Mouse (Mus musculus) thymus, postnatal 14 days (tissue): ENCODE measurements at regions not wholly inside any gene's neighbourhood (a gene's known extent, or its start where the extent isn't known, plus 50 kb on each side); places are given as distances from the start of the nearest gene placed in this dataset.

Experiments
- DNase-seq: peaks from one replicate; pipeline ENCODE4 v3.0.0; 2021

DNA sequence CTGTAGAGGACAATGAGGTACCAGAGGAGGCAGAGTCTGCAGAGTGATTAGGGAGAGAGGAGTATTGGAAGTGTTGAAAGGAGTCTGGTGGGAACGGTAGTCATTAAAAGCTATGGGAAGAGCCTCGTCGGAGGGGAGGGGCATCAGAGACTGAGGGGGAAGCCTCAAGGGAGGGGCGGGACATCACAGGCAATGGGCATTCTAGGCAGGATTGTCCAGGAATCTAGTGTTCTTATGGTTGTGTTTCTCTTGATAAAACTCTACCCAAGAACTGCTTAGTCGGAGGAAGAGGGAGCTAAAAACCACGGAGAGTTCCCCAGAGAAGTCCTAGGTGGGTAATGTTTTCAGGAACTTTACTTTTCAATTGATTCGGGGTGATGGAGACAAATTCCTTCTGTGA, 90.2 kb downstream of the Sec23ip start:
- no peak for DNase-seq

DNA sequence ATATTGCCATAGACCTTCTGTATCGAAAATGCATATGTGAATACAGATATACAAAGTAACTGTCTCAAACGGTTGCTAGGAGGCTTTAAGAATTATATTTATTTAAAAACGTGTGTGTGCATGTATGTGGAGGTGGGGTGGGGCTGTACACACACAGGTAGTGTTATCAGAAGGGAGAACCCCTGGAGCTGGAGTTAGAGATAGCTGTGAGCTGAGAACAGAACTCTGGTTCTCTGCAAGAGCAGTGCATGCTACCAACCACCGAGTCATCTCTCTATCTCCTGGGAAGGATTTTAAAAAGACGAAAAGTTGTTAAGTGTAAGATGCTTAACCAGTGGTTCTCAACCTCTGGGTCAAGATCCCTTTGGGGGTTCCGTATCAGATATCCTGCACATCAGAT, 91.7 kb downstream of the Sec23ip start:
- DNase-seq = no peak

DNA sequence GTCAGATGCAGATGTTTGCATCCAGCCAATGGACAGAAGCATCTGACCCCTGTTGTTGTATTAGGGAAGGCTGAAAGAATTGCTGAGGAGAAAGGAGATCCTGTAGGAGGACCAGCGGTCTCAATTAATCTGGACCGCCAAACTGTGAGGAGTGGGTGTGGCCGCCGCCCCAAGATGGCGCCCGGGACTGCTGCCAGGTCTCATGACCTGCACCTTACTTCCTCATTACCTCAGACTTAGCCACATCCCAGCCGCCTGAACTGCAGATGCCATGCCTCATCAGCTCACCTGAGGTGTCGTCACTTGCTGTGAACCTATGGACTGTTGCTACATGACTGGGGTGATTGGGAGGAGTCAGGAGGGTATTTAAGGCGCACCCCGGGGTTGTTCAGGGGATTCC, 97.8 kb downstream of the Sec23ip start:
- no peak for DNase-seq

DNA sequence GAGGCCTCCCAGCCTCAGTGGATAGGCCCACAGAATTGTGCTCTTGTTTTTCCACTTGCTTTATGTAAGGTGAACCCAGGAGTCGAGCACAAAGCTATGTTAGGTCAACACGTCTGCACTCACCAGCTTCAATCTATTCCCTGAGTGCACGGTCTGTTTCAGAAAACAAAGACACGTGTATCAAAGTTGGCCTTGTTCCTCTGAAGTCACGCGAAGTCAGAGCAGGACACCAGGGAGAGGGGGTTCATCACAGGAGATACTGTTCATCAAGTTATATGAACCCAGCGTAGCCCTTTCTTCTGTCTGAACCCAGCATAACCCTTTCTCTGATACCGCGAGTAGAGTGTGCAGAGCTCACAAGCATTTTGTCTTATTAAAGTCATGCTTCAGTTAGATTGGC, 98.8 kb downstream of the Sec23ip start:
- no peak for DNase-seq

DNA sequence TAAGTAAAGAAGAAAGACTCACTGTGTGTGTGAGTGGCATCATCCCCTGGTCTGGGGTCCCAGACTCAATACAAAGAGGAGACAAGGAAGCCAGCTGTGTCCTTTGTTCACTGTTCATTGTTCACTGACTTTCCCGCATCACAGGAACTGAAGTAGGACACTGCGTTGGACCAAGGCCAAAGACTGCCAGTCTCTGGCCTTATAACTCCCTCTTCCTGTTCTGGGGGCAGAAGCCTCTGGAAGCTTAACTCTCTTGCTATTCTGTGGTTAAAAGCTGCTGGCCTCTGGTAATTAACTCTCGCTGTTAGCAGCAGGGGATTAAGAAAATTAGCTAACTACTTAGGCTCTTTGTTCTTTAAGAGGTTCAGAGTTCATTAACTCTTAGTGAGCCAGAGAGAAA, 104.5 kb downstream of the Sec23ip start:
- no peak for DNase-seq

DNA sequence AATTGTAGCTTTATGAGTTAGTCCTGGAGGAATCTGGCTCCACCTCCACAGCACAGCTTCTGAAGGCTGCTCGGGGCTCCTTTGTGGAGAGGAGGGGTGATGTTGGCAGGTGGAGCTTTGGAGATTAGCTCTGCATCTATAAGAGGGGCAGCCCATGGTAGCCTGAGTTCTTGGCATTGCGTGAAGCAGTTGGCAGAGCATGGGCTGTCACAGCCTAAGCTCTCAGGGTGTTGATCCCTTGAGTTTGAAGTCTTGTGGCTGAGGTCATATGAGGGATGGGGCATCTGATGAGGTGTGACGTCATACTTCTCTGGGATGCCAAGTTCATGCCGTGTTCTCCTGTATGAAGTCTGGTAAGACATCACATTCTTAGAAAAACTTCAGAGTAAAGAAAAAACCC, 109.5 kb downstream of the Sec23ip start:
- no peak for DNase-seq

DNA sequence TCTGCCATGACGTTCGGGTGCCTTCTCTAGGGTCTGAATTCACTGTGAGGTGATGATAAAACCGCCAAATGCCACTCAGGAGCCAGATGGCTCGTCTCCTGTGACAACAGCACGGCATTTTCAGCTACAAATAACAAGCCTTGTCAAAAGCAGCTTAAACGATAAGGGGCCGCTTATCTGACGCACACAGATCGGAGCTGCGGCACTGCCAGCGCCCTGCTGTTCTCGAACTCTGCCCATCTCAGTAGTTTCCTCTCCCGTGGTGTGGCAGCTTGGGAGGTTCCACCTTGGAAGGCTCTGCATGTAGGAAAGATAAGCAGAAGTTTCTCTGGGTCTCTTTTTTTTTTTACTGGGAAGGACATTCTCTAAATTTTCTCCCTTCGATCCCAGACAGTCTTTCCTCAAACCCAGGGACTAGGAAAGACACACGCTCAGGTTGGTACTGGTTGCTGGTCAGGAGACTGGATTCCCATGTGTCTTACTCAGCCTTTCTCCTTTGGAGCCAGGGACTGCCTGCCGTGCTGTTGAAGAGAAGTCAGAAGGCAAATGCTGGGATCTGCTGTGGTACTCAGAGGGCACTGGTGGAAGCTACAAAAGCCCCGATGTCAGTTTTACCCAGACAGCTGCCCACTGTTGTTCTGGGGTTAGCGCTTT, 110.1 kb downstream of the Sec23ip start:
- DNase-seq = no peak

DNA sequence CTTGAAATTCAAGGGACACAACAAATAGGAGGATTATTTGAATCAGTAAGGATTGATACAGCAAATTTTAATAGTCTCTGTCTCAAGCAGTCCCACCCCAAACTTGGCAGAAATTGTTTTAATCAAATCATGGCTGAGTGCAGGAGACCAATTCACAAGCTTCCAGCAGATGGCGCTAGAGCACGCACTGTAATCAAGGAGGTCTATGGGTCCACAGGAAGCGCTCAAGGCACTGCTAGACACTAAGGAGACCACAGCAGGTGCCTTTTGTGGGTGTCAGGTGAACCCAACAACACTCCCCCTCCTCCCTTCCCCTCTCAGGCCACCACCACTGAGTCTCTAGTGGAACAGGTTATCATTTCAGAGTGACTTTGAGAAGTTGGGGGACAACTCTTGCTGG, 115.4 kb downstream of the Sec23ip start:
- peak; percentile 50 for DNase-seq

DNA sequence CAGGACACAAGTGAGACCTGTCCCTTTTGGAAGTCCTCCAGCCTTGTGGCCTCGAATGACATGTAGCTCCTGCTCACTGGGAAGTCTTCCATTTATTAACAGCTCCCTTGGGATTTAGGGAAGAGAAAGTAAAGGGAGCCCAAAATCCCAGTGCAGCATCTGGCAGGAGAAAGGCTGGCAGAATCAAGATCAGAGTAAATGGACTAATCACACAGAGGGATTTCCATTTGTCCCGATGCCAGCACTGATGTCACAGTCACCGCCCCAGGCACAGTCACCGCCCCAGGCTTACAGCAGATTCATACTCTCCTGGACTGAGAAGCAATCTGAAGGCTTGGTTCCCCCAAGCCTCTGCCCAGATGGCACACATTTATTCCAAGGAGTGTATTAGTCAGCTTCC, 116.0 kb downstream of the Sec23ip start:
- no peak for DNase-seq

DNA sequence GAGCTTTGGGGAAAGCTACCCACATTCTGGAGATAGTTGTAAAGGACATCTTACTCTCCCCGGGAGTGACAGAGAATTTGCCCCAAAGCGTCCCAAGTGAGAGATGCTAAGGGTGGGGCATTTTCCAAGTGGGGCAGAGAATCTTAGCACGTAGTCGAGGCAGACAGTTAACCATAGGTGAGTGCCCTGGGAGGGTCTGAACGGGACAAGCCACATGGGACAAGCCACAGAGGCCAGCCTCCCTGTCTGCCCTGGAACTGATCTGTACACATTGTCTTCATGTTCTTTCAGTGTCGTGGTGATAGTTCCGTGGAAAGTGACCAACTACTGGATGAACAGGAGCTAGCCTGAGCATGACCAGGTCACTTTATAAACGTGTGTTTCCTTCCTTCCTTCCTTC, 116.6 kb downstream of the Sec23ip start:
- no peak for DNase-seq

DNA sequence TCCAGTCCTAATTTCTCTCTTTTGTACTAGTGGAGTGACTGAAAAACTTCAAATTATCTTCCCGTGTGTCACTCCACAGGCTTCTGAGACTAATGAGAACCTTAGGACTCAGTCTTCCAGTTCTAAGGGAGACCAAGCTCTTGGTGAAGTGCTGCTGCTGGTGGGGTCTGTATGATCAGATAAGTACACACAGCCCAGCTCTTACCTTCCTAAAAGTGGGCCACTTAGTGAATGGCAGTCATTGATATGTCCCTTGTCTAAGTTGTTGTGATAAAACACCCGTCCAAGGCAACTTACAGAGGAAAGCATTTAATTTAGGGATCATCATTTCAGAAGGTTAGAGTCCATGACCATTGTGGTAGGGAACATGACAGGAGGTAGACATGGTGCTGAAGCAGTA, 124.1 kb downstream of the Sec23ip start:
- no peak for DNase-seq

DNA sequence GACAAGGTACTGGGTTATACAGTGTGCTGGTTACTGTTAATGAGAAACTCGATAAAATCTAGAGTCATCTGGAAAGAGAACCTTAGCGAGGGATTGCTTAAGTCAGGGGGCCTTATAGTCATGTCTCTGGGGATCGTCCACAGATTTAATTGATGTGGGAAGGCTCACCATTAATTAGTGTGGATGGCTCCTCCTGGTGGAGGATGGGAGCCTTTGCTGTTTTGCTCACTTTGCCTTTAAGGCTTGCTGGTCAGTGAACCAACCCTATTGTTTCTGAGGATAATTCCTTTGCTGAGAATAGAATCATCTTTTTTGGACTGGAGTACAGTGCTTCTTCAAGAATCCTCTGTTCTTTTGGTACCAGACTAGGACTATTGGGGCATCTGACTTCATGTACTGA, 139.3 kb downstream of the Sec23ip start:
- no peak for DNase-seq

DNA sequence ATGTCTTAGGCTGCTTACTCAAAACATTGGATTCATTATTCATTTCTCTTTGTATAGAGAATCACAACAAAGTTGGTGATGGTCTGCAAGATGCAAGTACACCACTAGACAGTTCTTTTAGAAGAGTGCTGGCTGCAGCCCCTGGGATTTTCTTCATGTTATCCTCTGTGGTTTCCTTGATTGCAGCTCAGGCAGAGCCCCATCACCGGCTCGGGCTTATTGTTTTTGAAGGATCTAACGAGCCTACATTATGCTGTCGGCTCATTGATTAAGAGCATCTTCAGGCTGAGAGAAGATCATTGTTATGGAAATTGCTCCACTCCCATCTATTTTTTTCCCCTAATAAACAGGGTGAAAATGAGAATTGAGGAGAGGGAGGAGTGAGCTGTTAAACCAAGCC, 140.8 kb downstream of the Sec23ip start:
- no peak for DNase-seq

DNA sequence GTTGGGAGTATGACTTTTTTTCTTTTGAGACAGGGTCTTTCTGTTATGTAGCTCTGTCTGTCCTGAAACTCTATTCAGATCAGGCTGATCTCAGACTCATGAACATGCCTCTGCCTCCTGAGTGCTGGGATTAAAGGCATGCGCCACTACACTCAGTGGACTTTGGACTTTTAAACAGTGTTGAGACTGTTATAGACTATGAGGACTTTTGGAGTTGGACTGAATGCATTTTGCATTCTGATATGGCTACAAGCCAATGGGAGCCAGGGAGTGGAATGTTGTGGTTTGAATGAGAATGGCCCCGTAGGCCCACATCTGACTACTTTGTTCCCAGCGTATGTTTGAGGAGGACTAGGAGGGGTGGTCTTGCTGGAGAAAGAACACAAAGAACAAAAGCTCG, 165.4 kb downstream of the Sec23ip start:
- no peak for DNase-seq

DNA sequence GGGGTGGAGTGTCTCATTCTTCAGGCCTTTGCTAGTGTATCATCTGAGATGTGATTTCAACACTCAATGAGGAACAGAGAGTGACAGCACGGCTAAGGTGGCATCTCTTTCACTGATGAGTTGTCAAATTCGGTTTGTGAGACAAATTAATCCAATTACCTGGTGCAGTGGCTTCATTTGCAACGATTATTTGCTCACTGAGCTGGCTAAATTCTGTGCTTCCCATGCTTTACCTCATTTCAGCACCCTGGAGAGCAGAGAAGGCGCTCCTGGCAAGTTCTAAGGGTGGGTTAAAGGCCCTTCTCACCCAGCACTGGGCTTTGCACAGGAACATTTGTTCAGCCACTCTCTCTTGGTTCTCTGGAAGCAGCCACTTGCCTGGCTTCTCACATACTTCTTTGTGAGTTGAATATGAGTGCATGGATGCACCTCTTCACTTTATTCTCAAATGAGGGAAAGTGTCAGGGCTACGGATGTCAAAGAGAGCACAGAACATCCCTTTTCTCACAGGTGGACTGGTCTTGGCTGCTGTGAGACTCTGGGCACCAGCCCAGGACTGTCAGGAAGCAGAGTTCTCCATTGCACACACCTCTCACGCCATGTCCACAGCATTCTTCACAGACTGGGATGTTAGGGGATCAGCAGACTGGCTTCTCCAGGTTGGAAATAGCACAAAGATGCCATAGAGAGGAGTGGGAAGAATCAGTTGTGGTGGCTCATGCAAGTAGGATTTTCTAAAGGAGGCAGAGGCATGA, 193.4 kb downstream of the Sec23ip start:
- DNase-seq = no peak

DNA sequence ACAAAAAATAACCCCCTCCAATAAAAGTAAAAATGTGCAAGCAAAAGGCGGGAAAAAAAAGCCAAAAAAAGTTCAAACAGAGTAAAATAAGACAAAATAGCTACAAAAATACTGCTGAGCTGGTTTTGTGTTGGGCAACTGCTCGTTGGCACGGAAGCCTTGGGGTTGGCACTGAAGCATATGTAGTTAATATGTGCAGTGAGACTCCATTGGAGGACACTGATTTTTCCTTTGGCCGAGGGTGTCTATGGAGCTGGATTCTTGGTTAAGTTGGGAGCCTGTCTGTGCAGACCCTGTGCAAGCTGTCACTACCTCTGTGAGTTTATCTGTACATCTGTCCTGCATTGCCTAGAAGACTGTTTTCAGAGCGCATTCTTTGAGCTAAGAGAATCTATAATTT, 215.8 kb downstream of the Sec23ip start:
- no peak for DNase-seq

DNA sequence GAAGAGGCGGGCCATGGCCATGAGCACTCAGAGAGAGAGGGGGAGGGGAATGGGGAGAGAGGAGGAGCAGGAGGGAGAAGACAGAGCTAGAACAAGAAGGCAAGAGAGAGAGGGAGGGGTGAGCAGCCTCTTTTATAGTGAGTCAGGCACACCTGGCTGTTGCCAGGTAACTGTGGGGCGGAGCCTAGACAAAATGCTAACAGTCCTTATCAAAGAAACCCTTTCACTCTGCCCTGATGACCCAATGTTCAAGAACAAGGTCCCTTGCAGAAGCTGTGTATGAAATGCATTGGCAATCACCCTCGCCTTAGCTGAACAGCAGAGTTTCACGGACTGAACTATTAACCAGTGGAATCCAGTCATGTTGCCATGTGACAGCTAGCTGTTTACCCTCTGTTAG, 235.2 kb downstream of the Sec23ip start:
- DNase-seq = no peak

DNA sequence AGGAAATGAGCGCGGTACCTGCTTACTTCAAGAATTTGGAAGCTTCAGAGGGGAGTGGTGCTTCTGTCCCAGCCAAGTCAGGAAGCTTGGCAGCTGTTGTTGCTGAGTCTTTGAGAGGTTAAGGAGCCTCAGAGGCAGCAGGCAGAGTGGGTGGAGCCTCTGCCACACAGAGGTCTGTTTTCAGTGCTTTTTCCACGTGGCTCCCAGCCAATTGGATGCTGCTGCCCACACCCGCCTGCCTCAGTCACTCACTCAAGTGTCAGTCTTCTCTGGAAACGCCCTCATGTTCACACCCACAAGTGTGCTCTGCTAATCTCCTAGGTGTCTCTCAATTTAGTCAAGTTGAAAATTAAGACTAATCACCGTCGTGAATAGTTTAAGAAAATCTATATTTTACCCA, 236.1 kb downstream of the Sec23ip start:
- DNase-seq = no peak

DNA sequence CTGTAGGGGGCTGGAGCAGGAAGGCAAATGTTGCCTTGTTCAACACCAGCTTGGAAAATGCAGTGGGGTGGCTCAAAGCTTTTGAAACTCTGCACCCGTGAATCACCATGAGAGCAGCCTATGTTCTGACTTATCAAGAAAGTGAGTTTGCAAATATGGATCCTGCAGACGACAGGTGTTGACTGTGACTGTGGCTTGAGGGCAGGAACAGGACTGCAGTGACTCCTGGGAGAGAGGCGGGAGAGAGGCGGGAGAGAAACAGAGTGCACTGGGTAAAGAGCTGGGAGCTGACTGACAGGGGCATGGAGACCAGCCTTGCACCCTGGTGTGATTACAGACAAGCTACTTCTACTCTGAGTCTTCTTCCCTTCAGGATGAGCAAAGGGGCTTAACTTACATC, 254.0 kb downstream of the Sec23ip start:
- DNase-seq = no peak

DNA sequence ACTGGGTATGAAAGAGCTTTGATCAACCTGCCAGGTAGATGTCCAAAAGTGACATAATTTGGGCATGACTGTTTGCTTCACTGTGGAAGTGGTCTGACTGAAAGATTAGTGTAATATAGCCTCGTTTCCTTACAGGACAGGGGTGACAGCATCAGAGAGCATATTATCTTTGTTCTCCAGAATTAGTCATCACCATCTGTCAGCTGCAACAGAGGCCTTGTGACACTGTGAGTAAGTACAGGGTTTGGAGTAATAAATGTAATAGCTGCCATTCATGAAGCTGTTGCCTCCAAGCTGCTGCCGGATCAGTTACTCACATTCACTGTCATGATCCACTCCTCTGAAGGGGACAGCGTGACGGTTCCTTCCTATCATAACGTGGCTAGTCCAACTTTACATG, 254.4 kb upstream of the Plpp4 start:
- no peak for DNase-seq

DNA sequence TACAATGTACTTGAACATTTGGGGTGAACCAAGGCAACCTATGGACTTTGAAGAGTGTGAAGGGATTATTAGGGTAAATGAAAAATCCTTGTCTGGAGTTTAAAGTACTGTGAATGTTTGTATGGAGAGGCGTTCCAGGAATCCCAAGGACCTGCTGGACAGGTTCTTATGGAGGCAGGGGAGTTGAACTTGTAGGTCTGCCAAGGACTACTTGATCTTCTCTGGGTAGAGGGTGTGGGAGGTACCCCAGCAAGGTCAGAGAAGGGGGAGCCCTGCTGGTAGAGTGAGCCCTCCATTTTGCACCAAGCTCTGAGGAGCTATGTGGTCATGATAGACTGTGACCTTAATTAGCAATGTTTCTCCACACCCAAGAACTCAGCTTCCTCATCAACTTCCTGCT, 253.7 kb upstream of the Plpp4 start:
- no peak for DNase-seq

DNA sequence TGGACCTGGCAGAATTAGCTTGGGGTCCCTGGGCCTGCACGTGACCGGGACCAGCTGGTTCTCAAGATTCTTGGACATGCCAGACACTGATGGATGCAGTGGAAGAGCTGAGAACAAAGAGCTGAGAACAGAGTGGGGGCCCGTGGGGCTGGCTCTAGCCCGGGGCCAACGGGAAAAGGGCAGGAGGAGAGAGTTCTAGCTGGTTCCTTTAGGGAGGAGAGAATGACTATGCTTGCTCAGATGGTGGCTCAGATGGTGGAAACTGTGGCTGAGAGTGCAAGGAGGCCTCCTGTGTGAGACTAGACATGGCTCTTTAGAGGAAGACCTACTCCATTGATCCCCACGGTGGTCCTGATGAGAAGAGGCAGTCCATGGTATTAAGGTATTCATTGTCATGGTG, 240.5 kb upstream of the Plpp4 start:
- no peak for DNase-seq

DNA sequence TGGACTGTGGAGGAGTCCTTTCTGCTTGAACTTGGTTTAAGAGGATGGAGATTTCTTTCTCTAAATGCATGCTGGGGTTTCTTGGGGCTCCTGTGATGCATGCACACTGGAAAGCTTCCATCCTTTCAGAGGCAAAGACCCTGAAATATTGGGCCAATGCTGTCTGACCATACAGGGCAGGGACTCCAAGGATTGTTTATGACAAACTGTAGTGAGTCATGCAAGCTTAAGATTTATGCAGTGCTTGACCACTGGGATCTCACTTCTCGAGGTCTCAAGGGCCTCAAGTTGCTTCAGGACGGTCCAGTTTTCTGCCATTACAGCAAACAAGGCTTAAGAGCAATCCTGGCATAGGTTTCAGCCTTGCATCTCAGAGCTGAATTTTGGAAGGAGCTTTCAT, 229.7 kb upstream of the Plpp4 start:
- DNase-seq = no peak

DNA sequence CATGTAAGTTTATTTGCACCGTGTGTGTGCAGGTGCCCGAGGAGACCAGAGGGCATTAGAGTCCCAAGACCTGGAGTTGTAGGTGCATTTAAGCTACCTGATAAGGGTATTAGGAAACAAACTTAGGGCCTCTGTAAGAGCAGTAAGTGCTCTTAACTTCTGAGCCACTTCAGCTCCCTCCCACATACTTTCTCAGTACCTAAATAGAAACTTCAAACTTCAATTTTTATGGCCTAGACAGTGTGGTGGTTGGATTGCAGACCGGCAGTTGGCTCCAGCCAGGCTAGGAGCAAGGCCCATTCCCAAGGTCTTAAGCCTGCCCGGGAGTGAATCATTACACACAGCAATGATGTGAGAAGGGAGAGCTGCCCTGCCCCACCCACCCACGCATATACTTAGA, 208.8 kb upstream of the Plpp4 start:
- no peak for DNase-seq

DNA sequence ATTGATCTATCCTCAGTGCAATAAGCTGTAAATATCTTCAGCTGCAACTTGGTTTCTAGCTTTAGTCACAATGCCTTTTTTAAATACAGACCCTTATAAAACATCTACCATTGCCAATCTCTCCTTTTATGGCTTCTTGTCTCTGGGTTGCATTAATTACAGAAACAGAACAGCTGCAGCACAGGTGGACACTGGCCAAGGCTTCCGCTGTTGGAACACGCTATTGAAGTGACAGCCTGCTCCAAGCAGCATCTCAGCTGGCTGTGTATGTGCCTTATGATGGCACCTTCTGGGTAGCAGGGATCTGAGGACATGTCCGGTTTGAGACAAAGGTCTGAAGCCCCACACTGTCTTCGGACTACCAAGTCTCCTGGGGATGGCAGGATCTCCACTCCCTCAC, 207.1 kb upstream of the Plpp4 start:
- DNase-seq = no peak
